Mouse (Mus musculus) kidney, embryonic 14.5 days (tissue): ENCODE data around the gene Fblim1. TPM values are rescaled to one million over a fixed set of nuclear protein-coding genes. Genes with fewer than 3 reads are reported as not detected.

Experiments
- ATAC-seq: fragments of 200-750 bp; cut with Nextera tagmentation; 2 replicates; pipeline ENCODE4 v1.8.0; 2017; ENCODE audit warnings: moderate number of reproducible peaks, mild to moderate bottlenecking, moderate TSS enrichment, moderate library complexity; ENCODE audit not compliant: low FRiP score, low TSS enrichment
- H3K27ac ChIP-seq: fragments of 300-500 bp; sonication (generic); 2 replicates; pipeline ENCODE4 v1.5.1; 2014; ENCODE audit warnings: low read depth, mild to moderate bottlenecking, low read length, moderate library complexity, mixed read lengths
- H3K27me3 ChIP-seq: fragments of 300-500 bp; sonication (generic); 2 replicates; pipeline ENCODE4 v1.6.1; 2014; ENCODE audit warnings: mild to moderate bottlenecking, low read length; ENCODE audit not compliant: control insufficient read depth, insufficient read depth
- H3K36me3 ChIP-seq: fragments of 300-500 bp; sonication (generic); 2 replicates; pipeline ENCODE4 v1.6.1; 2014; ENCODE audit warnings: low read length, mixed read lengths; ENCODE audit not compliant: control insufficient read depth, insufficient read depth
- H3K4me1 ChIP-seq: fragments of 300-500 bp; sonication (generic); 2 replicates; pipeline ENCODE4 v1.6.1; 2014; ENCODE audit warnings: low read length, mixed read lengths; ENCODE audit not compliant: control insufficient read depth, insufficient read depth
- H3K4me2 ChIP-seq: fragments of 300-500 bp; sonication (generic); replicated peaks from 2 replicates; pipeline ENCODE4 v1.6.1; 2014; ENCODE audit warnings: low read depth, mild to moderate bottlenecking, low read length
- H3K4me3 ChIP-seq: fragments of 300-500 bp; sonication (generic); 2 replicates; pipeline ENCODE4 v1.5.1; 2014; ENCODE audit warnings: mild to moderate bottlenecking, low read length
- H3K9ac ChIP-seq: fragments of 300-500 bp; sonication (generic); 2 replicates; pipeline ENCODE4 v1.6.1; 2014; ENCODE audit warnings: low read depth, mild to moderate bottlenecking, low read length, moderate library complexity
- H3K9me3 ChIP-seq: fragments of 300-500 bp; sonication (generic); 2 replicates; pipeline ENCODE4 v1.6.1; 2016; ENCODE audit warnings: low read length; ENCODE audit not compliant: control insufficient read depth
- WGBS: fragments of 180-500 bp; shearing (Covaris S2); extraction: QIAGEN DNeasy Blood & Tissue Kit; methylation state at CpG from one replicate; pipeline ENCODE4 v1.1.7; 2014; 5-methylcytosine and 5-hydroxymethylcytosine counted together
- polyA plus RNA-seq: library from polyadenylated mRNA; unstranded; fragments of >200 nt; fragmentation: Nextera tagmentation; extraction: Ambion mirVana; gene quantifications from 2 replicates; pipeline ENCODE4 v1.2.1, GENCODE M21; 2014

The Fblim1 gene
- polyA plus RNA-seq, 1 experiment from 2014 or later = 71.3 TPM

DNA sequence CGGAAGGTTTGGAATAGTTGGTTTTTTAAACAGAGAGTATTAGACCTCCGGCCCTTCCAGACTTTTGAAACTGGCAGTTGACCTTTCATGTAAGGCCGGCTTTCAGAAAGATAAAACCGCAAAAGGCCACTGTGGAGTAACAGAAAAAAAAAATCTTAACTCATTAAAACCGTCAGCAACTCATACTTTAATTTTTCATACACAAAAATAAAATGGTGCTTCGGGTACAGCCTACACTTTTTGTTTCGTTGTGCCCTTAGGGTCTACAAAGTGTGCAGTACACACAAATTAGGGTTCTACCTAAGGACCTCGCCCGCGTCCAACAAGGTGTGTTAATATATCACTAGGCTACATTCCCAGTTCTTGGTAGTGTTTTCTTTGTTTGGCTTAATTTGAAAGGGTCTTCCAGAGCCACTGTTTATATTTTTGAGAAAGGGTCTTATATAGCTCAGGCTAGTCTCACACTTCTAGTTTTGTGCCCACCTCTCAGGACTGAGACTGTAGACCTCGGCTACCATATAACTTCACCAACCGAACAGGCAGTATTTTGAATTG lies 66.6 kb downstream of the Fblim1 start:
- WGBS = 32% methylated on average over 12 of the region's 12 CpGs
- peak overlapping the region; percentile 95 for H3K4me3 ChIP-seq

DNA sequence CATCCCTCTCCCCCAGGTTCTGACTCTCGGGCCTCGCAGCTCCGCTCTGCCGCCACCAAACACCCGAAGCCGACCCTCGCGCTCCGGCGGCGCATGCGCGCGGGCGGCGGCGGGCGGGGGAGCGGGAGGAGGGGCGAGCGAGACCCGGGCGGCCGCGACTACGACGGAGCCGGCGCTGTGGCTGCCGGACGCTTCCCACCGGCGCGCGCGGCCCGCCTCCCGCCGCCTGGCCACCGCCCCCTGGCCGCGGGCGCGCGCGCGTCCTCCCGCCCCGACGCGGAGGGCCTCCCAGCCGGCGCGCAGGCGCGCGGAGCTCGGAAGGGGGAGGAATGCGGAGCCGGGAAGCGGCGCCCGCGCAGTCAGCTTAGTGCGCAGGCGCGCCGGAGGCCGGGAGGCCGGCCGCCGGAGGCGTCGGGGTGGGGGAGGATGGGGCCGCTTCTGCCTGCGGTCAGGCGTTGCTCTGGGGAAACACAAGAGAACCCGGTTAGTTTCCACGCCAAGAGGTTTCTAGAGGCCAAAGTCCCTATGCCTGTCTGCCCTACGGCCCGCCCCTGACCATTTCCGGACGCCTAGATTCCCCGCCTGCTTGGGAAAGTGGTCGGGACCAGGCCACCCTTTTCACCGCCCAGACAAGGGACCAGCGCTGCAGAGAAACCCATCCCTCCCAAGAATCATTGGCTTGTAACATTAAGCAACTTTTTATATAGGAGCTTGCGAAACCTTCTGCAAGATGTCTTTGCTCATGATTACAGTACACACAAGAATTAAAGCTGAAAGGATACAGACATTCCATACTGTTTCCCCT lies 67.3 kb downstream of the Fblim1 start, which contains the start of gene Spen:
Gene Spen, minus strand, starts transcription at position 190 of the 805 bp plus-strand sequence.
- peak; percentile 85 for ATAC-seq
- under 1% methylated on average over 72 of the region's 88 CpGs for WGBS
- H3K9ac ChIP-seq = peak within 1 kb of the TSS; percentile 91
- peak within 1 kb of the TSS; percentile 95 for H3K4me3 ChIP-seq
- H3K4me1 ChIP-seq = peaks cover 17% of the 10 kb centered on the region
- no peaks in the 10 kb centered on the region for H3K9me3 ChIP-seq
- peak within 1 kb of the TSS; percentile 94 for H3K4me2 ChIP-seq
- no peaks in the 10 kb centered on the region for H3K36me3 ChIP-seq
- H3K27me3 ChIP-seq = no peaks in the 10 kb centered on the region
- peak within 1 kb of the TSS; percentile 99 for H3K27ac ChIP-seq

More for the DNA sequence above, 66.6 kb downstream of the Fblim1 start:
- H3K36me3 ChIP-seq = no peaks in the 10 kb centered on the region
- no peak for ATAC-seq
- peak overlapping the region; percentile 99 for H3K27ac ChIP-seq
- H3K4me2 ChIP-seq = peak overlapping the region; percentile 94
- no peaks in the 10 kb centered on the region for H3K9me3 ChIP-seq
- H3K4me1 ChIP-seq = peaks cover 18% of the 10 kb centered on the region
- H3K9ac ChIP-seq = peak overlapping the region; percentile 68; the same call in 1 of the 2 replicates
- no peaks in the 10 kb centered on the region for H3K27me3 ChIP-seq

DNA sequence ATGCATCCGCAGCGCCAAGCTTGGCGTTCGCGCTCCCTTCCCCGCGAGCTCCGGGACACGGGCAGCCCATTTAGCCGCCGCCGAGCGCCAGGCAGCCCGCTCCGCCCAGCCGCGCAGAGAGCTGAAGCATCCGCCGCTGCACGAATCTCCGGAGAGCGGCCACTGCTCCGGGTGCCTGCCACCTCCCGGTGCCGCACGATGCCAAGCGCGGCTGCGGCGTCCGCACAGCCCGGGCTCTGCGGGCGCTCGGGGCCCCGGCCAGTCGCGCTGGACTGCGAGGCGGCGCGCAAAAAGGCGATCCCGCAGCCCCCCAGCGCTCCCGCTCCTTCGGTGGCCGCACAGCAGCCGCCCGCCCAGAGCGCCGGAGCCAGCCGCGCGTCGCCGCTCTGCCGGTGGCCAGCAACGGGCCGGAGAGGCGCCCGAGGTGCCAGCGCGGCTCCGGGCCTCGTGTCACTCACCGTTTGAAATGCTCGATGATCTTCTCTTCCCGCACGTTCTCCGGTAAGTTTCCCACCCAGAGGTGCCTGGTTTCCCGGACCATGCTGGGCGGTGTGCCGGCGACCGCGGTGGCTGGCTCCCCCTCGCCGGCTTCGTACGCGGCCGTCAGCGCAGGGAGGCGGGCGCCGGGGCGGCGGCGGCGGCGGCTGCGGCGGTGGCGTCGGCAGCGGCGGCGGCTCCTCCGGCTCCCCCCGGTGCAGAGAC lies 68.0 kb downstream of the Fblim1 start:
- Histone ChIP-seq H3K4me2 (peak overlapping the region; percentile 94), H3K9ac (peak overlapping the region; percentile 91), H3K4me3 (peak overlapping the region; percentile 95), H3K4me1 (peaks cover 17% of the 10 kb centered on the region), H3K36me3 (no peaks in the 10 kb centered on the region), H3K27ac (peak overlapping the region; percentile 94), H3K9me3 (no peaks in the 10 kb centered on the region), H3K27me3 (no peaks in the 10 kb centered on the region)
- ATAC-seq = peak; percentile 9
- WGBS = under 1% methylated on average over 76 of the region's 101 CpGs

DNA sequence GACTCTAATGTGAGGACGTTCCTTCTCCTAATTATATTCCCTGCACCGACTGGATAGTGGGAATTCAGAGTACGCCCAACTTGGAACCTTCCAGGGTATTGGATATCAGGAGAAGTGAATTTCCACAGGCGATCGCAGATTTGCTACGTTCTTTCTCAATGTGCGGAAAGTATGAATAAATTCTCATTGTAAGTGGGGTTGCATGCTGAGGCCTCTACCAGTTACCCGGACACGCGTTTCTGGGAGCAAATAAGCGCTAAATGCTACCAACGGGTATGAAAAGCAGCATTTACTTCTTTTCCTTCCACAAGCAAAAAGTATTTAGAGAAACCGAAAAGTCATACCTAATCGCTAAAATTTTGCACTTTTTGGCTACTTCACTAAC lies 68.7 kb downstream of the Fblim1 start:
- peaks cover 17% of the 10 kb centered on the region for H3K4me1 ChIP-seq
- peak overlapping the region; percentile 94 for H3K27ac ChIP-seq
- H3K4me3 ChIP-seq = peak overlapping the region; percentile 95
- no peaks in the 10 kb centered on the region for H3K27me3 ChIP-seq
- no peaks in the 10 kb centered on the region for H3K9me3 ChIP-seq
- 0% methylated on average over 14 of the region's 14 CpGs for WGBS
- H3K36me3 ChIP-seq = no peaks in the 10 kb centered on the region
- peak overlapping the region; percentile 94 for H3K4me2 ChIP-seq
- peak overlapping the region; percentile 91 for H3K9ac ChIP-seq
- ATAC-seq = no peak

DNA sequence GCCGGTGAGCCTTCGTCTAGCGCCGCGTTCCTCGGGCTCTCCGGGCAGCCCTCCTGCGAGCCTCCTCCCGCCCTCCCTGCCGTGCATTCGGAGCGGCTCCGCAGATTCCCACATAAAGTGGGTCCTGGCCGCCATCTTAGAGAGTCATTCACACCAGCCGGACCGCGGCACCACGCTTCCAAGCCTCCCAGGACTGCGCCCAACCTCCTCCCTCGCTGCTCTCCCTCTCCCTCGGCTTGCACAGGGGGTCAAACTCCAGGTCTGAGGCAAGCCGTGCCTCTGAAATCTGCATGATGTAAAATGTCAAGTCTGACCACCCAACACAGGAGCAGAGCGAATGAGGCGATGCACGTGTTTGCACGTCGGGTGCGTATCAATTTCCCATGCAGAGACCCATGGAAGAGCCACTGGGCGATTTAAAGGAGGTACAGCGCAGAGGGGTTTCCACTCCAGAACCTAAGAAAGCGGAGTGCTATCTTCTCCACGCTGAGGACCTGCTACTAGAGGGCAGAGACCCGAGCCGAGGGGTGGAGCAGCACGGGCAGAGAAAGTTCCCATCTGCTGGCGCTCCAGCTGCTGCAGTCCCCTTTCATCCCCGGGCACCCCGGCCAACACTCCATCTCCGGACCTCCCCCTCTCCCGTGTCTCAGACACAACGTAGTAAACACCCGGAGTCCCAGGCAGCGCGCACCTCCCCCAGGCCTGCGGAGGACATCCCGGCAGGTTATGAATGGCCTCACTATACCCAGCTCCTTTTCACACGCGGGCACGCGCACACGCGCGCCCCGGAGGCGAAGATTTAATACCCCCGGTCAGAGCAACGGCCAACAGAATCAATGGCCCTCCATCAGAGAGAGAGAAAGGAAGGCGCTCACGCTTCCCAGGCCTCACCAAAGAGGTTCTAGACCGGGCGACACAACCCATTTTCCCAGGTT lies 69.3 kb downstream of the Fblim1 start:
- peak; percentile 53 for ATAC-seq
- peak overlapping the region; percentile 94 for H3K4me2 ChIP-seq
- peak overlapping the region; percentile 95 for H3K4me3 ChIP-seq
- no peaks in the 10 kb centered on the region for H3K36me3 ChIP-seq
- H3K4me1 ChIP-seq = peaks cover 15% of the 10 kb centered on the region
- H3K27me3 ChIP-seq = no peaks in the 10 kb centered on the region
- WGBS = under 1% methylated on average over 61 of the region's 61 CpGs
- no peaks in the 10 kb centered on the region for H3K9me3 ChIP-seq
- peak overlapping the region; percentile 91 for H3K9ac ChIP-seq
- H3K27ac ChIP-seq = peak overlapping the region; percentile 94

DNA sequence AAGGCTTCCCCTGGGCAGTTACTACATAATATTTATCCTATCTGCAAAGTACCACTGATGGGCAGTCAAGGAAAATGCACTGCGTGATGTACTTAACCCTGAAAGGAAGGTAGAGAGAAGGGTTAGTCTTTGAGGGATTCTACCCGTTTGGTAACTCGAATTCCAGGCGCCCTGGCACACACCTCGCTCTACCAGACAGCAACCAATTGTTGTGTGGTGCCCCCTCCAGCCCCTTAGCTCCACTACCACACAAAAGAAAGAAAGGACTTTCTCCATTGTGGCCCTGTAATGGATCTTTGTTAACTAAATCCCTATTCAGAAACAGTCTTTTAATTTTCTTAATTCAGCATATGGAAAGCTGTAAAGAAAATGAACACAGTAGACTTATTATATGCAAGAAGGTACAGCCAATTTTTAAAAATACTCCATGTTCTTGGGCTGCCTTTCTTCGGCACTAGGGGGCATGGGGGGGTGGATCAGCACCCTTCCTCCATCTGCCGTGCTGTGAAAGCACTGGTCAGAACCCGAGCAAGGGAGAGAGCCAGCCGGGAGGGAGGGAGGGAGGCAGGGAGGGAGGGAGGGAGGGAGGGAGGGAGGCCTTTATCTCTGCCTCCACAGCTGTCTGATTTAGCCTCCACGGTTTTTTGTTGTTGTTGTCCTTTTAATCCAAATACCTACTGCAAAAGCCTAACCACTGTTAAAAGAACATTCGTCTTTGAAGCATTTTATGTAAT lies 70.8 kb downstream of the Fblim1 start:
- Histone ChIP-seq H3K27ac (no peak overlapping the region), H3K9me3 (no peaks in the 10 kb centered on the region), H3K4me2 (peak overlapping the region; percentile 94), H3K4me3 (peak overlapping the region; percentile 95; the same call in 1 of the 2 replicates), H3K4me1 (peaks cover 15% of the 10 kb centered on the region), H3K27me3 (no peaks in the 10 kb centered on the region), H3K9ac (no peak overlapping the region), H3K36me3 (0 out of 2 replicates have a peak, but pooled peaks cover 4% of the 10 kb centered on the region)
- ATAC-seq = no peak
- WGBS = 26% methylated on average over 10 of the region's 11 CpGs

DNA sequence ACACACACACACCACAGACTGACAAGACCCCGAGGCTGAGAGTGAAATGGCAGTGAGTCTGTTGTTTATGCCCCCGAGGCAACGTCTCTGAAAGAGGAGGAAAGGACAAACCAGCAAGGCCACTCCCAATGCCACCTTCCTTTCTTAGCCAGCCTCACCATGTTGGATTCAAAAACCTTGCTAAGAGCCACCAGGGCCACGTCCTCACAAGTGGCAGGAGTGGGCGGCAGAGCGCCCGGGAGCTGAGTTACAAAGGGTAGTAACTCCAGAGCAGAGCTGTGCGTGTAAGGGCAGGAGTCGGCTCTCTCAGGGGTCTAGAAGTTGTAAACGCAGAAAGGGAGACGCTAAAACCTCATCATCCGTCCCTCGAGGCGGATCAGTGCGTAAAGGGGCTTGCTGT lies 74.9 kb downstream of the Fblim1 start:
- WGBS = 72% methylated on average over 15 of the region's 15 CpGs
- Histone ChIP-seq H3K27me3 (no peaks in the 10 kb centered on the region), H3K4me3 (no peak overlapping the region), H3K9me3 (no peaks in the 10 kb centered on the region), H3K27ac (no peak overlapping the region; the same call in 1 of the 2 replicates), H3K4me1 (peaks cover 9% of the 10 kb centered on the region), H3K9ac (no peak overlapping the region), H3K36me3 (0 out of 2 replicates have a peak, but pooled peaks cover 4% of the 10 kb centered on the region), H3K4me2 (no peak overlapping the region)
- ATAC-seq = no peak

DNA sequence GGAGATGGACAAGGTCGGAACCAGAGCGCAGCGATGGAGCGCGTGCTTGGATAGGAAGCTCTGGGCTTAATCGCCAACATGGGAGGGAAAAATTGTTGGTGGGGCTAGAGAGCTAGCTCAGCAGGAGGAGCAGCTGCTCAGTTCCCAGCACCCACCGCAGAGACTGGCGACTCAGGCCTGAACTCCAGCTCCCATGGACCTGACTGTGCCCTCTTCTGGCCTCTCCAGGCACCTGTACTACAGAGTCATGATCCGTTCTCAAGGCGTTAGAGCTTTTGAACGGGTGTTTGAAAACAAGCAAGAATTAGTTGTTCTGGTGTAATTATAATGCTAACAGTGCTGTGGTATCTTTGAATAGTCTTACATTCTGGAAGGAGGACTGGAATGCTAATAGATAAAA lies 77.0 kb downstream of the Fblim1 start:
- no peak for ATAC-seq
- Histone ChIP-seq H3K4me1 (0 out of 2 replicates have a peak, but pooled peaks cover 7% of the 10 kb centered on the region), H3K9me3 (no peaks in the 10 kb centered on the region), H3K36me3 (0 out of 2 replicates have a peak, but pooled peaks cover 4% of the 10 kb centered on the region), H3K4me2 (no peak overlapping the region), H3K9ac (no peak overlapping the region), H3K4me3 (no peak overlapping the region), H3K27me3 (no peaks in the 10 kb centered on the region), H3K27ac (no peak overlapping the region)
- WGBS = 86% methylated on average over 11 of the region's 11 CpGs
